Mouse (Mus musculus) hindbrain, embryonic 16.5 days (tissue): ENCODE data around the gene Fam19a1. TPM values are rescaled to one million over a fixed set of nuclear protein-coding genes. Genes with fewer than 3 reads are reported as not detected.
"Not testable (repeated sequence)": the region's sequence is repeated elsewhere in the genome, so short reads cannot be mapped to it uniquely, and the experiment has no call there.

Source experiments
- ATAC-seq: fragments of 200-750 bp; cut with Nextera tagmentation; 2 replicates; pipeline ENCODE4 v1.8.0; 2017; ENCODE audit warnings: moderate TSS enrichment, moderate library complexity
- H3K27ac ChIP-seq: fragments of 300-500 bp; sonication (generic); 2 replicates; pipeline ENCODE4 v1.5.1; 2014; ENCODE audit warnings: low read depth, mild to moderate bottlenecking, control low read depth, low read length, moderate library complexity
- H3K27me3 ChIP-seq: fragments of 300-500 bp; sonication (generic); replicated peaks from 2 replicates; pipeline ENCODE4 v1.6.1; 2014; ENCODE audit warnings: low read length; ENCODE audit not compliant: control insufficient read depth, insufficient read depth
- H3K36me3 ChIP-seq: fragments of 300-500 bp; sonication (generic); 2 replicates; pipeline ENCODE4 v1.6.1; 2014; ENCODE audit warnings: mild to moderate bottlenecking, low read length, moderate library complexity, mixed read lengths; ENCODE audit not compliant: control insufficient read depth, insufficient read depth
- H3K4me1 ChIP-seq: fragments of 300-500 bp; sonication (generic); 2 replicates; pipeline ENCODE4 v1.6.1; 2014; ENCODE audit warnings: low read depth, low read length; ENCODE audit not compliant: control insufficient read depth, insufficient read depth
- H3K4me2 ChIP-seq: fragments of 300-500 bp; sonication (generic); 2 replicates; pipeline ENCODE4 v1.6.1; 2014; ENCODE audit warnings: mild to moderate bottlenecking, low read length, control low read depth, moderate library complexity
- H3K4me3 ChIP-seq: fragments of 300-500 bp; sonication (generic); 2 replicates; pipeline ENCODE4 v1.5.1; 2014; ENCODE audit warnings: mild to moderate bottlenecking, low read length, control low read depth, moderate library complexity
- H3K9ac ChIP-seq: fragments of 300-500 bp; sonication (generic); 2 replicates; pipeline ENCODE4 v1.6.1; 2014; ENCODE audit warnings: low read depth, mild to moderate bottlenecking, control low read depth, low read length, moderate library complexity
- H3K9me3 ChIP-seq: fragments of 300-500 bp; sonication (generic); 2 replicates; pipeline ENCODE4 v1.6.1; 2014; ENCODE audit warnings: mild to moderate bottlenecking, low read length, moderate library complexity; ENCODE audit not compliant: control insufficient read depth
- WGBS: fragments of 180-500 bp; shearing (Covaris S2); extraction: QIAGEN DNeasy Blood & Tissue Kit; methylation state at CpG from one replicate; pipeline ENCODE4 v1.1.7; 2014; 5-methylcytosine and 5-hydroxymethylcytosine counted together
- polyA plus RNA-seq: library from polyadenylated mRNA; unstranded; fragments of >200 nt; fragmentation: Nextera tagmentation; extraction: Ambion mirVana; gene quantifications from 2 replicates; pipeline ENCODE4 v1.2.1, GENCODE M21; 2015

Fam19a1 gene
- polyA plus RNA-seq, 1 experiment from 2014 or later: 24.8 TPM

DNA sequence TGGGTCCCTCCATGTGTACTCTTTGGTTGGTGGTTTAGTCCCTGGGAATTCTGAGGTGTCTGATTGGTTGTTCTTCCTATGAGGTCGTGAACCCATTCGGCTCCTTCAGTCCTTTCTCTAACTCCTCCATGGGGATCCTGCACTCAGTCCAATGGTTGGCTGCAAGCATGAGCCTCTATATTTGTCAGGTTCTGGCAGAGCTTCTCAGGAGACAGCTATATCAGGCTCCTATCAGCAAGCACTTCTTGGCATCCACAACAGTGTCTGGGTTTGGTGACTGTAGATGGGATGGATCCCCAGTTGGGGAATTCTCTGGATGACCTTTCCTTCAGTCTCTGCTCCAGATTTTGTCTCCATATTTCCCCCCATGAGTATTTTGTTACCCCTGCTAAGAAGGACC is 86.0 kb downstream of the Fam19a1 start:
- not testable (repeated sequence) for H3K27me3 ChIP-seq, H3K4me3 ChIP-seq, H3K9ac ChIP-seq, H3K4me2 ChIP-seq, H3K9me3 ChIP-seq, H3K27ac ChIP-seq, H3K4me1 ChIP-seq, ATAC-seq, H3K36me3 ChIP-seq
- 90% methylated on average over 2 of the region's 2 CpGs for WGBS

GRCm38 (mm10) chr6:96205395-96205794 is 92.4 kb downstream of the Fam19a1 start:
- no peak overlapping the region for H3K9ac ChIP-seq
- H3K27me3 ChIP-seq: no peaks in the 10 kb centered on the region
- no peaks in the 10 kb centered on the region for H3K4me1 ChIP-seq
- no peak for ATAC-seq
- no peak overlapping the region for H3K4me2 ChIP-seq
- 94% methylated on average over 2 of the region's 2 CpGs for WGBS
- no peak overlapping the region for H3K4me3 ChIP-seq
- H3K36me3 ChIP-seq: no peaks in the 10 kb centered on the region
- no peaks in the 10 kb centered on the region for H3K9me3 ChIP-seq
- no peak overlapping the region for H3K27ac ChIP-seq

DNA sequence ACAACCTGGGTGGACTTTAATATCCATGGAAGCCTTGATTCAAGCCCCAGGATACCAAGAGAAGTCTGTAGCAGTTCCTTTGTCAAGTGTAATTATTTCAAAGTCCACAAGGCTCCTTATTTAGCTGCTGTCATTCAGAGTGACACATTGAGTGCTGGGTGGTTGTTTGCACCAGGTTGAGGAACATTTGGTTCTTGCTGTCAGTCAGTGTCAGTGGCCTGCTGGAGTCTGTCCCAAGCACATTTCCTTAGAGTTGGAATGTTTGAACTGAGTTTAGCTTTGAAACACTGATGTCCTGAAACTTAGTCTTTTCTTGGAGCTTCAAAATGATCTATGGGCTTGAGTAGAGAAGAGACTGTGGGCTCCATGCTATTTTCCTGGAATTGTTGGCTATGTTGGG is 121.9 kb downstream of the Fam19a1 start:
- H3K36me3 ChIP-seq: no peaks in the 10 kb centered on the region
- no peak overlapping the region for H3K9ac ChIP-seq
- H3K4me1 ChIP-seq: no peaks in the 10 kb centered on the region
- no peak for ATAC-seq
- H3K4me3 ChIP-seq: no peak overlapping the region
- H3K4me2 ChIP-seq: no peak overlapping the region
- H3K27ac ChIP-seq: no peak overlapping the region
- no peaks in the 10 kb centered on the region for H3K27me3 ChIP-seq
- H3K9me3 ChIP-seq: no peaks in the 10 kb centered on the region

DNA sequence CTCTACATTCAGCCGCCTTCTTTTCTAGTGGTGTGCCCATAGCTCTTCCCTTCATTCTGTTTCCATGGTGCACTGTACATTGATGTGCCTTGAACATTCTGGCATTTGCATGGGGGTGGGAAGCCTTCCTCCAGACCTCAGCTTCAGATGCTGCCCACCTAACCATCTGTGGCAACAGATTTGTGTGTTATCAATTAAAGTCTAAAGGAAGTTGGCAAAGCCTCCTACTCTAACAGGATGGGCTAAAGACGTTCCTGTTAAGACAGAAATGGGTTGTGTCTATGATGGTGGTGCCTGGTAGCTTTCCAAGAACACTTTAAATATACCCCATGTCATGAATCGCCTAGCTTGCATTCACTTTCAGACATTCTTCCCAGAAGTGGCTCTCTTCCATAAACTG is 131.4 kb downstream of the Fam19a1 start:
- no peak for ATAC-seq
- WGBS: 78% methylated on average over 3 of the region's 3 CpGs
- no peaks in the 10 kb centered on the region for H3K4me1 ChIP-seq
- no peak overlapping the region for H3K4me2 ChIP-seq
- H3K36me3 ChIP-seq: no peaks in the 10 kb centered on the region
- H3K27ac ChIP-seq: no peak overlapping the region
- no peaks in the 10 kb centered on the region for H3K9me3 ChIP-seq
- no peak overlapping the region for H3K4me3 ChIP-seq
- no peak overlapping the region for H3K9ac ChIP-seq
- H3K27me3 ChIP-seq: no peaks in the 10 kb centered on the region

DNA sequence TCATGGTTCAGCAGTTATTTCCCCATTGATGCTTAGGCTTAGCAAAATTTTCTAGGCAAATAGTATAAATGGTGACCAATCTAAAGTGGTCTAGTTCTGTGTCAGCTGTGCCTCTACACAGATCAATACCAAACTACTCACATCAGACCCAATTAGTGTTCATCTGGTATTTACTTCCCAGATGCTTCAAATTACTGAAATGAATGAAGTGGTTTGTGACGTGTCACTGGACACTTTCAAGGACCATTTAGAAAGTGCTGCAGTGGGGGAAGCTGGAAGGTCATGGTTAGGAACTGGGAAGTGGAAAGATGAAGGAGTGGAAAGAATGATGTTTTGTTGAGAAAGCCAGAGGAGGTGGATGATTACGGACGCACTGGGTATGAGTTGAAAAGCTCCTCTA is 139.0 kb downstream of the Fam19a1 start:
- Histone ChIP-seq H3K27me3 (no peaks in the 10 kb centered on the region), H3K9me3 (no peaks in the 10 kb centered on the region), H3K4me1 (no peaks in the 10 kb centered on the region), H3K27ac (no peak overlapping the region), H3K9ac (no peak overlapping the region), H3K4me3 (no peak overlapping the region), H3K36me3 (no peaks in the 10 kb centered on the region), H3K4me2 (no peak overlapping the region)
- WGBS: 69% methylated on average over 3 of the region's 3 CpGs
- ATAC-seq: no peak

DNA sequence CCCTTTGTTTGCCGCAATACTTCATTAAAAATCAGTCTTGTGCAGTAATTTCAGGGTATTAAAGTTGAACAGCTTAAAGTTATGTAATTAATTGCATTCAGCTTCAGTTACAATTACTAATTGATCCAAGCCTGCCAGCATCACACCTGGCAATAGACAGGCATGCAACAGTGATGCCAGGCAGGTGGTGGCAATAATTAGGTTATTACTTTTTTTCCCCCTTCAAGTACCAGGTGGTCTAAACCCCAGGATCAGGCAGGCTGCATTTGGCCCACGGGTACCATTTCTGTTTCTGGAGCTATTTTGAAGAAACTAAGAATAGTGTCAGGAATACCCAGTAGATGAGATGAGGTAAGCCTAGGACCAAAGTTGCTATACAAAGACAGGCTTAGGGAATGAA is 141.9 kb downstream of the Fam19a1 start:
- Histone ChIP-seq H3K4me1 (no peaks in the 10 kb centered on the region), H3K9me3 (no peaks in the 10 kb centered on the region), H3K27ac (no peak overlapping the region), H3K36me3 (no peaks in the 10 kb centered on the region), H3K4me3 (no peak overlapping the region), H3K4me2 (no peak overlapping the region), H3K9ac (no peak overlapping the region), H3K27me3 (no peaks in the 10 kb centered on the region)
- ATAC-seq: 0 out of 2 replicates have a peak, but pooled peaks have one; percentile 34
- 67% methylated on average over 2 of the region's 2 CpGs for WGBS

DNA sequence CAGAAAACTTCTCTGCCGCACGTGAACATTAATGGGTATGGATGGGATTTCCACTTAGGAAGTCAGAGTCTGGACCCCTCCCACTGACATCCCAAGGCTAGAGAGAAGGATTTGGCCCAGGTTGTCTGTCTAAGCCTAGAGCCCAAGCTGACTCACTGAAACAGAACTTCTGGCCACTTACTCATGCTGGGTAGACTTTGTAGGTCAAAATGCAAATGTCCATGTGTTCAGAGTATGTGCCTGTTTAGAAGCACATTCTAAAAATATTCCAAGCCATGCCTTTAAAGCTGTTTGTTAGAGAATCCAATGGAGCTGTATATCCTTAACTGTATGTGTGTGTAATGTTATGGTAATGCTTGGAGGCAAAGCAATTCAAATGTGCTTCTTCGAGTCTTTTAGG is 145.7 kb downstream of the Fam19a1 start:
- H3K27ac ChIP-seq: no peak overlapping the region
- no peaks in the 10 kb centered on the region for H3K36me3 ChIP-seq
- WGBS: 90% methylated on average over 3 of the region's 3 CpGs
- H3K9ac ChIP-seq: no peak overlapping the region
- H3K4me1 ChIP-seq: no peaks in the 10 kb centered on the region
- no peaks in the 10 kb centered on the region for H3K9me3 ChIP-seq
- H3K4me2 ChIP-seq: no peak overlapping the region
- no peak overlapping the region for H3K4me3 ChIP-seq
- ATAC-seq: no peak
- no peaks in the 10 kb centered on the region for H3K27me3 ChIP-seq

DNA sequence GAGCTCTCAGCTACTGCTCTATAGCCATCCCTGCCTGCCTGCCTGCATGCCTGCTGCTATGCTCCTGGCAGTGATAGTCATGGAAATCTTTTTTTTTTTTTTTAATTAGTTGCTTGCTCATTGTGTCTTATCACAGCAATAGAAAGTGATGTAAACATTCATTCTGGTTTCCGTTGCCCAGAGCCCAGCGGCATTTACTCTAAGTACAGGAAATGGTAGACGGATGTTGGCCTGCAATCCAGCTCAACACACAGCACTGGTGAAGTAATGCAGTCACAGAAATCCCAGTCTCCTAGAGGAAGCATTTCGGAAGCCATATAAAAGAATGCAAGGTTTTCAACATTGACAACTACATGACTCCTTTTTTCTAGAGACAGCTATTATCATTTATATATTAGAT is 153.5 kb downstream of the Fam19a1 start:
- no peaks in the 10 kb centered on the region for H3K9me3 ChIP-seq
- no peak overlapping the region for H3K4me3 ChIP-seq
- H3K36me3 ChIP-seq: no peaks in the 10 kb centered on the region
- no peaks in the 10 kb centered on the region for H3K4me1 ChIP-seq
- ATAC-seq: no peak
- H3K9ac ChIP-seq: no peak overlapping the region
- no peak overlapping the region for H3K27ac ChIP-seq
- H3K27me3 ChIP-seq: no peaks in the 10 kb centered on the region
- no peak overlapping the region for H3K4me2 ChIP-seq
- 88% methylated on average over 4 of the region's 4 CpGs for WGBS

- no peak for ATAC-seq
- H3K4me3 ChIP-seq: no peak overlapping the region
- H3K4me1 ChIP-seq: no peaks in the 10 kb centered on the region
- no peaks in the 10 kb centered on the region for H3K9me3 ChIP-seq
- no peak overlapping the region for H3K4me2 ChIP-seq
- no peak overlapping the region for H3K27ac ChIP-seq
- H3K27me3 ChIP-seq: no peaks in the 10 kb centered on the region
- H3K9ac ChIP-seq: no peak overlapping the region
- no peaks in the 10 kb centered on the region for H3K36me3 ChIP-seq
Measured at GRCm38 (mm10) chr6:96268788-96269187, 155.8 kb downstream of the Fam19a1 start.

DNA sequence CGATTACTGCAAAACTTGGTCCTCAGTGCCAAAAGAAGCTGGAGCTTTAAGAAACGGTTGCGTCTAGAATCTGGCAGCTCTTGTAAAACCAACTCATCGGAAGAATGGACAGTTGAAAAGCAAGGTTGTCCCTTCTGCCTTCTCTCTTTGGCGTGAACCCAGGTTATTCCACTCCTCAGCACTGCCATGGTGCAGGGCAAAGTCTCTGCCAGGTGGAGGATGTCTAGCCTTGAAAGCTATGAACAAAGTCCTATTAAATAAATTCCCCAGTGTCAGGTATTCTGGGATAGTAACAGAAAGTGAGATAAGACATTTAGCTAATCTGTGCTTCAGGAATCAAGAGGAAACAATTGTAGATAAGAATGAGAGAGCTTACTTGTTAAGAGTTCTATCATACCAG is 157.5 kb downstream of the Fam19a1 start:
- no peak for ATAC-seq
- no peaks in the 10 kb centered on the region for H3K4me1 ChIP-seq
- no peaks in the 10 kb centered on the region for H3K9me3 ChIP-seq
- H3K27me3 ChIP-seq: no peaks in the 10 kb centered on the region
- no peaks in the 10 kb centered on the region for H3K36me3 ChIP-seq
- H3K9ac ChIP-seq: no peak overlapping the region
- no peak overlapping the region for H3K4me2 ChIP-seq
- H3K4me3 ChIP-seq: no peak overlapping the region
- no peak overlapping the region for H3K27ac ChIP-seq
- WGBS: 95% methylated on average over 5 of the region's 5 CpGs
